Mouse (Mus musculus) hindbrain, embryonic 16.5 days (tissue): ENCODE results near the gene Stat5b. TPM values are rescaled to one million over a fixed set of nuclear protein-coding genes. Genes with fewer than 3 reads are reported as not detected.
A peak's percentile ranks its signal among the peaks of the same experiment; 100 is the strongest.

Source experiments
- ATAC-seq: fragments of 200-750 bp; cut with Nextera tagmentation; 2 replicates; pipeline ENCODE4 v1.8.0; 2017; ENCODE audit warnings: moderate TSS enrichment, moderate library complexity
- H3K27ac ChIP-seq: fragments of 300-500 bp; sonication (generic); 2 replicates; pipeline ENCODE4 v1.5.1; 2014; ENCODE audit warnings: low read depth, mild to moderate bottlenecking, control low read depth, low read length, moderate library complexity
- H3K27me3 ChIP-seq: fragments of 300-500 bp; sonication (generic); replicated peaks from 2 replicates; pipeline ENCODE4 v1.6.1; 2014; ENCODE audit warnings: low read length; ENCODE audit not compliant: control insufficient read depth, insufficient read depth
- H3K36me3 ChIP-seq: fragments of 300-500 bp; sonication (generic); 2 replicates; pipeline ENCODE4 v1.6.1; 2014; ENCODE audit warnings: mild to moderate bottlenecking, low read length, moderate library complexity, mixed read lengths; ENCODE audit not compliant: control insufficient read depth, insufficient read depth
- H3K4me1 ChIP-seq: fragments of 300-500 bp; sonication (generic); 2 replicates; pipeline ENCODE4 v1.6.1; 2014; ENCODE audit warnings: low read depth, low read length; ENCODE audit not compliant: control insufficient read depth, insufficient read depth
- H3K4me2 ChIP-seq: fragments of 300-500 bp; sonication (generic); 2 replicates; pipeline ENCODE4 v1.6.1; 2014; ENCODE audit warnings: mild to moderate bottlenecking, low read length, control low read depth, moderate library complexity
- H3K4me3 ChIP-seq: fragments of 300-500 bp; sonication (generic); 2 replicates; pipeline ENCODE4 v1.5.1; 2014; ENCODE audit warnings: mild to moderate bottlenecking, low read length, control low read depth, moderate library complexity
- H3K9ac ChIP-seq: fragments of 300-500 bp; sonication (generic); 2 replicates; pipeline ENCODE4 v1.6.1; 2014; ENCODE audit warnings: low read depth, mild to moderate bottlenecking, control low read depth, low read length, moderate library complexity
- H3K9me3 ChIP-seq: fragments of 300-500 bp; sonication (generic); 2 replicates; pipeline ENCODE4 v1.6.1; 2014; ENCODE audit warnings: mild to moderate bottlenecking, low read length, moderate library complexity; ENCODE audit not compliant: control insufficient read depth
- WGBS: fragments of 180-500 bp; shearing (Covaris S2); extraction: QIAGEN DNeasy Blood & Tissue Kit; methylation state at CpG from one replicate; pipeline ENCODE4 v1.1.7; 2014; 5-methylcytosine and 5-hydroxymethylcytosine counted together
- polyA plus RNA-seq: library from polyadenylated mRNA; unstranded; fragments of >200 nt; fragmentation: Nextera tagmentation; extraction: Ambion mirVana; gene quantifications from 2 replicates; pipeline ENCODE4 v1.2.1, GENCODE M21; 2015

The Stat5b gene
- polyA plus RNA-seq, 1 experiment from 2014 or later, result 15.0 TPM

DNA sequence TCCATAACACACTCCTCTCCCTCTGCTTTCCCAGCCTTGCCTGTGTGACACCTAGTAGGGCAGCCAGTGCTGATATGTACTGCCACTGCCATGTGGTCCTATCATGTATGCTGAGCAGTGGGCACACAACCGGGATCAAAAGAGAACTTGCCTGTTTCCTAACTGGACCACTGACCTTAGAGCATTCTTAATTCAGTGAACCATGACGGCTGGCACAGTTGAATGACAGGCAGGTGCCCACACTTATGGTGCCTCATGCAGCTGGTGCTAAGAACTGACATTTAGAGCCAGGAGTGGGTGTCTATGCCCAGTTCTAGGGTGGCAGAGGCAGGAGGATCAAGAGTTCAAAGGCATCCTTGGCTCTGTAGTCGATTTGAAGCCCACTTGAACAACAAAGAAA, 25.2 kb upstream of the Stat5b start:
- 81% methylated on average over 3 of the region's 3 CpGs for WGBS
- H3K4me1 ChIP-seq, result no peaks in the 10 kb centered on the region
- ATAC-seq, result no peak
- no peak overlapping the region for H3K4me2 ChIP-seq
- H3K27ac ChIP-seq, result no peak overlapping the region
- no peaks in the 10 kb centered on the region for H3K9me3 ChIP-seq
- H3K4me3 ChIP-seq, result no peak overlapping the region
- no peaks in the 10 kb centered on the region for H3K36me3 ChIP-seq
- no peaks in the 10 kb centered on the region; the same call in 1 of the 2 replicates for H3K27me3 ChIP-seq
- H3K9ac ChIP-seq, result no peak overlapping the region

DNA sequence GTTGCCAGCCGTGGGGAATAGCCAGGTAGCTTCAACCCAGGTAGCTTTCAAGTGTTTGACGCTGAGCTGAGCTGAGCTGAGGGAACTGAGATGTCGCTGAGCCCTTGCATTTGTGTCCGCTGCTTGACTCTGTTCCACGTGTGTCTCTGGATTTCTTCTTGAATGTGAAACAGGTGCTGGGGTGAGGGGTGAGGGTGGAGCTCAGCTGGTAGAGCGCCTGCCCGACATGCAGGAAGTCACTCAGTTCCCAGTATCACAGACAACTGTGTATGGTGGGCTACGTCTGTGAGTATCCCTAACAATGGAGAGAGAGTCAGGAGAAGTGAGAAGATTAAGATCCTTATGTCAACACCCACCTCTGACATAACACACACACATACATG, 20.4 kb upstream of the Stat5b start:
- no peaks in the 10 kb centered on the region for H3K36me3 ChIP-seq
- no peak overlapping the region for H3K27ac ChIP-seq
- H3K27me3 ChIP-seq, result no peaks in the 10 kb centered on the region; the same call in 1 of the 2 replicates
- H3K4me1 ChIP-seq, result no peaks in the 10 kb centered on the region
- no peaks in the 10 kb centered on the region for H3K9me3 ChIP-seq
- no peak for ATAC-seq
- no peak overlapping the region for H3K4me3 ChIP-seq
- no peak overlapping the region for H3K4me2 ChIP-seq
- no peak overlapping the region for H3K9ac ChIP-seq
- 83% methylated on average over 8 of the region's 8 CpGs for WGBS

DNA sequence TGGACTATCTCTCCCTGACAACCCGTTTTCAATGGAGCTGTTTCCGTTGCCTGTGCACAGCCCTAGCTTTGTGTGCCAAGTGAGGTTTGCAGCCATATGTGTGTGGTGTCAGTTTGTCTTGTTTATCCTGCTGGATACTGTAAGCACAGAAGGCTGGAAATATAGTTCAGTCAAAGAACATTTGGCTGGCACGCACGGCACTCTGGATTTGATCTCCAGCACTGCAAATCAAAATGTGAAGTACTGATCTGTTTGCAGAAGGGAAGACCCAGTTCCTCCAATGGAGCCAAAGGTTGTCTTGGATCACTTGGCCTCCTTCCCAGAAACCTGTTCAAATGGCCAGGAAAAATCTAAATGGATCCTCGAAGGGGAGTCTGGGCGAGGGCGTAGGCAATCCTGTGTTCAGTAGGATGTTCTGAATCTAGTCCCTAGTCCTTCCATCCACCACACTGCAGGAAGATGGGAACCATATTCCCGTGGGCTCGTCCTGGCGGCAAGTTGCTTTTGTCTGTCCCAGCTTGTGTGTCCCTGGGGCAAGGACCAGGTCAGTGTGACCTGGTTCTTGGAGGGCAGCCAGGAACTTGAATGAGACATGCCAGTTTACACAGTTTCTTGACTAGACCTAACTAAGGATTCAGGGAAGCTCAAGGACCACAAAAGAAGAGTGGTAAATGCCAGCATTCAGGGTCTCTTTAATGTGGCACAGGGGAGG, 19.9 kb upstream of the Stat5b start:
- 61% methylated on average over 10 of the region's 10 CpGs for WGBS
- H3K9ac ChIP-seq, result no peak overlapping the region
- no peak overlapping the region for H3K4me2 ChIP-seq
- ATAC-seq, result no peak
- no peaks in the 10 kb centered on the region for H3K4me1 ChIP-seq
- no peaks in the 10 kb centered on the region for H3K9me3 ChIP-seq
- no peaks in the 10 kb centered on the region for H3K27me3 ChIP-seq
- no peaks in the 10 kb centered on the region for H3K36me3 ChIP-seq
- no peak overlapping the region for H3K27ac ChIP-seq
- no peak overlapping the region for H3K4me3 ChIP-seq

DNA sequence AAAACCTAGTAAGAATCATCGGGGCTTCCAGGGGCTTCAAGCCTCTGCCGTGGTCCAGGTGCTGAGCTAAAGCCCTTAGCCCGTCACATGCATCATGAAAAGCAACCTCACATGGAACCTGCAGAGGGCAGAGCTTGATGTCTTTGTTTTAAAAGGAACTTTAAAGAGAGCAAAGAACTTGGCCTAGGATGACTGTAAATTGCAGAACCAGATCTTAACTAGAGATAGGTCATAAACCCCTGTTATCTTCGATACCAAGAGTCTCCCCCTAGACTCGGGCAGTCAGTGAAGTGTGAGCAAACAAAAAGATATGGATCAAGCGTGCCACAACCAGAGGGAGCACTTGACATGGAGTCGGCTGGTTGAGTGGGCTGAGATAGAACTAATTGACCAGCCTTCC, 15.1 kb upstream of the Stat5b start:
- Histone ChIP-seq H3K27me3 (peaks cover 5% of the 10 kb centered on the region), H3K4me2 (no peak overlapping the region), H3K9me3 (no peaks in the 10 kb centered on the region), H3K9ac (no peak overlapping the region), H3K4me1 (no peaks in the 10 kb centered on the region), H3K4me3 (no peak overlapping the region), H3K27ac (no peak overlapping the region), H3K36me3 (no peaks in the 10 kb centered on the region)
- ATAC-seq, result no peak
- WGBS, result 86% methylated on average over 7 of the region's 7 CpGs

DNA sequence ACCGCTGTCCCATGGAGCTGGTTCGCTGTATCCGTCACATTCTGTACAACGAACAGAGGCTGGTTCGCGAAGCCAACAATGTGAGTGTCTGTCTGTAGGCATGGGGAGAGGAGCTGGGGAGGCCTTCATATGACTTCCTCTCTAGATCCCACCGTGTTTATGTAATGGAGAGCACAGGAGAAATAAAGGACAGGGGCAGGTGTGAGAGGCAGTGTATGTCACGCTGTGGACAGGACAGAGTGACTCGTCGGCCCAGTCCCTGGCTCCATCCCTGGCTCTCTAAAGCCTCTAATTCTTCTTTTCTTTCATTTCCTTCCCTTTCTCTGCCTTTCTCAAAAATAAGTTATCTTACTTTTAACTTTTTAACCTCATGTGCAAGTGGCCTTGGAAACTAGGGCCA, 12.6 kb upstream of the Stat5b start:
- H3K4me1 ChIP-seq, result peaks cover 5% of the 10 kb centered on the region
- H3K4me2 ChIP-seq, result no peak overlapping the region
- no peak for ATAC-seq
- 89% methylated on average over 10 of the region's 10 CpGs for WGBS
- peaks cover 8% of the 10 kb centered on the region for H3K27me3 ChIP-seq
- H3K9me3 ChIP-seq, result no peaks in the 10 kb centered on the region
- H3K9ac ChIP-seq, result no peak overlapping the region
- no peak overlapping the region for H3K4me3 ChIP-seq
- H3K27ac ChIP-seq, result no peak overlapping the region
- no peaks in the 10 kb centered on the region for H3K36me3 ChIP-seq

DNA sequence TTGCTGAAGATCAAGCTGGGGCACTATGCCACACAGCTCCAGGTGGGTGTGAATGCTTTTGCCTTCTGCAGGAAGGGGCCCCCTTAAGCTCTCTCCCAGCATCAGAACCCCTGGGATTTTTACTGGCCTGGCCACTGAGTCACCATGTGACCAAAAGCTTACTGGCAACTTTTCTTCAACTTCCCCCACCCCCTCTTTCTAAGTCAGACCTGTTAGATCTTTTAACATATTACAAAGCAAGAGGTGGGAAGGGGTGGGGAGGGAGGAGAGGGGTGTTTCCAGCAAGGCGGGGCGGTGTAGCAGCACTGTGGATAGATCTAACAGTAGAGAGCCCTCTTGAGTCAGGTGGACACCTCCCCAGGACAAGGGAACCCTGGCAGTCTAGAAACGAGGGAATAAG, 11.3 kb upstream of the Stat5b start:
- Histone ChIP-seq H3K4me1 (peaks cover 5% of the 10 kb centered on the region), H3K4me2 (no peak overlapping the region), H3K9ac (no peak overlapping the region), H3K36me3 (no peaks in the 10 kb centered on the region), H3K4me3 (no peak overlapping the region), H3K27ac (no peak overlapping the region), H3K9me3 (no peaks in the 10 kb centered on the region), H3K27me3 (peaks cover 8% of the 10 kb centered on the region)
- 30% methylated on average over 3 of the region's 3 CpGs for WGBS
- no peak for ATAC-seq

DNA sequence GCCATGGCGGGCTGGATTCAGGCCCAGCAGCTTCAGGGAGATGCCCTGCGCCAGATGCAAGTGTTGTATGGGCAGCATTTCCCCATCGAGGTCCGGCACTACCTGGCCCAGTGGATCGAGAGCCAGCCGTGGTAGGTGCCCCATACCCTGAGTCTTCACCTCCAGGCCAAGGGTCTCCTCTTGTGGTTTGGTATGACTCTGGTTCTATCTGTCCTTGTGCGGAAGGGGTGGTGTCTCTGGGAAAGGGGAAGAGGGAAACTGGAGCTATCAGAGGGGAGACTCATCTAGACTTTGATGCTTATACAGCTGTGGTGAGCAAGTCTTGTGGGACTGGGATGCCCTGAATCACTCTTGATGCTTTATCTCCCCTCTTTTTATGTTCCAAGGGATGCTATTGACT, 10.8 kb upstream of the Stat5b start:
- 92% methylated on average over 7 of the region's 7 CpGs for WGBS

DNA sequence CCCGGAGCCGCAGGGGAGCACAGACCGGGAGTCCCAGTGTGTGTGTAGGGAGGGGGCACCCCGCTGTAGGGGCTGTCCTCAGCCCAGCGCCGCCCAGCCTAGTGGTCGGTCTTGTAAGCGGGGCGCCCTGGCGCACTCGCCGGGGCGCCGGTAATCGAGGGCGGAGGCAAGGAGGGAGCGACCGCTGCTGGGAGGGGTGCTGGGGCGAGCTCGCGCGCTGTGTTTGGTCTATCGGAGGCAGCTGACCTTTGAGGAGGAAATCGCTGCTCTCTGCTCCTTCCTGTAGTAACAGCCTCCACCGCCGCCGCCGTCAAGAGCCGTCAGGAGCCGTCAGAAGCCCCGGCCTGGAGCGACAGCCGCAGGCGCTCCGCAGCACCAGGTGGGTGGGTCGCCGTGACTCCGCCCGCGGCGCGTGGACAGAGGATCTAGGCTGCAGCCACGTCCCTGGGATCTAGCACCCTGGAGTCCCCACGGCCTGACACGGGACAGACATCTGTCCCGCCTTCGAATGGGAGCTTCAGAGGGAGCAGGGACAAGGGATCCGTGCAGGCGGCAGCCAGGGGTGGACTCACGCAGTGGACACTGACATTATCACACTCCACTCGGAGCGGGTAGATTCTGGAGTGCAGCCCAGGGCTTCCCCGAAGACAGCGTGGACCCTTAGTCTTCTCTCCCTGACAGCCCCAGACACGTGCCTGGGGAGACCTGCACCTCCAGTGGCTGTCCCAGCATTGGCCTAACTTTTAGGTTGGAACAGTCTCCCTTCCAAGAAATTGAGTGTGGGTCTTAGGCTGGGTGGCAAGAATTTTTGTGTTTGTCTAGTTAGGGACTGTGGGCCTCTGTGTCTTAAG, 9.9 kb upstream of the Stat5b start:
- WGBS, result 4% methylated on average over 47 of the region's 55 CpGs
- Histone ChIP-seq H3K4me3 (peak overlapping the region; percentile 50), H3K27ac (no peak overlapping the region), H3K4me2 (peak overlapping the region; percentile 72), H3K9me3 (no peaks in the 10 kb centered on the region), H3K36me3 (no peaks in the 10 kb centered on the region), H3K4me1 (peaks cover 5% of the 10 kb centered on the region), H3K9ac (peak overlapping the region; percentile 59), H3K27me3 (peaks cover 8% of the 10 kb centered on the region)
- ATAC-seq, result peak; percentile 67

More for the DNA sequence above, 10.8 kb upstream of the Stat5b start:
- no peaks in the 10 kb centered on the region for H3K9me3 ChIP-seq
- H3K9ac ChIP-seq, result no peak overlapping the region
- no peak overlapping the region for H3K4me2 ChIP-seq
- H3K27me3 ChIP-seq, result peaks cover 8% of the 10 kb centered on the region
- H3K36me3 ChIP-seq, result no peaks in the 10 kb centered on the region
- no peak for ATAC-seq
- H3K4me3 ChIP-seq, result no peak overlapping the region
- H3K4me1 ChIP-seq, result peaks cover 5% of the 10 kb centered on the region
- H3K27ac ChIP-seq, result no peak overlapping the region

DNA sequence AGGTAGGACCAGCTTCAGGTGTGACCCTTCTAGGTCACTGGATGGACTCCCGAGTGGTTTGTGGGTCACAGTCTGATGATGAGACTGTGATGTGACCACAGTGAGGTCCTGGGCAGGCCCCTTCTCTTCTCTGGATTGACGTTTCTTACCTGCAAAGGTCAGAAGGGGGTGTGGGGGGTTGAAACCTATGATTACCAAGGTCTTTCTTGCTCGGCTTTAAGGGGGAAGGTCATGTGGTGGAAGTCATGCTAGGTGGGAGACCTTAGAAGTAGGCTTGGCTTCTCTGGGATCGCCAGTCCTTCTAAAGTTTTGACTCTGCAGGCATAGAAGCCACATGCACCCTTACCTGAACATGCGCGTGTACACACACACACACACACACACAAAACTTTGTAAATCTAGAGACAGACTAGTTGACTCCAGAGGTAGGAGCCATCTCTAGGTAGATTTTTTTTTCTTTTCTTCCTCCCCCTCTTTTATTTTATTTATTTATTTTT, 9.1 kb upstream of the Stat5b start:
- H3K9ac ChIP-seq, result no peak overlapping the region
- H3K4me3 ChIP-seq, result peak overlapping the region; percentile 50
- H3K27me3 ChIP-seq, result peaks cover 8% of the 10 kb centered on the region
- no peaks in the 10 kb centered on the region for H3K9me3 ChIP-seq
- H3K4me2 ChIP-seq, result peak overlapping the region; percentile 72
- H3K36me3 ChIP-seq, result no peaks in the 10 kb centered on the region
- ATAC-seq, result no peak
- peaks cover 5% of the 10 kb centered on the region for H3K4me1 ChIP-seq
- no peak overlapping the region for H3K27ac ChIP-seq
- WGBS, result 59% methylated on average over 6 of the region's 6 CpGs
